Mouse (Mus musculus): ENCODE measurements around the gene Ugt1a8.
"Not testable (repeated sequence)": the region's sequence is repeated elsewhere in the genome, so short reads cannot be mapped to it uniquely, and the experiment has no call there.

The Ugt1a8 gene

GRCm38 (mm10) chr1:88224029-88224776 lies 136.6 kb downstream of the Ugt1a8 start:
- no peak for DNase-seq

DNA sequence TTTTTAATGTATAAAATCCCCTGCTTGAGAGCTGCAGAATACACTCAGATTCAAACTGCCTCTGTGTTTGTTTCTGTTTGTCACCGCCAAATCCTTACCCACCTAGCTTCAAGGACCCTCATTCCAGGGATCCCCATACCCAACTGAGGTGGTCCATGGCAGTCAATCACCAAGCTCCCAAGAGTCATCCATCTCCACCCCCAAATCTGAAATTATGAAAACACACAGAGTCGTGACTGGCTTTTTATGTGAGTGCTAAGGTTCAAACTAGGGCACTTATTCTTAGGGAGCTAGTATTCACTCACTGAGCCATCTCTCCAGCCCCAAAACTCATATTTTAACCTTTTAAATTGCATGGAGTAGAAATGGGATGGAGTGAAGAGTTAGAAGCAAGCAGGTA lies 137.7 kb downstream of the Ugt1a8 start:
- not testable (repeated sequence) for DNase-seq

GRCm38 (mm10) chr1:88225741-88226140 lies 138.1 kb downstream of the Ugt1a8 start:
- no peak for DNase-seq

DNA sequence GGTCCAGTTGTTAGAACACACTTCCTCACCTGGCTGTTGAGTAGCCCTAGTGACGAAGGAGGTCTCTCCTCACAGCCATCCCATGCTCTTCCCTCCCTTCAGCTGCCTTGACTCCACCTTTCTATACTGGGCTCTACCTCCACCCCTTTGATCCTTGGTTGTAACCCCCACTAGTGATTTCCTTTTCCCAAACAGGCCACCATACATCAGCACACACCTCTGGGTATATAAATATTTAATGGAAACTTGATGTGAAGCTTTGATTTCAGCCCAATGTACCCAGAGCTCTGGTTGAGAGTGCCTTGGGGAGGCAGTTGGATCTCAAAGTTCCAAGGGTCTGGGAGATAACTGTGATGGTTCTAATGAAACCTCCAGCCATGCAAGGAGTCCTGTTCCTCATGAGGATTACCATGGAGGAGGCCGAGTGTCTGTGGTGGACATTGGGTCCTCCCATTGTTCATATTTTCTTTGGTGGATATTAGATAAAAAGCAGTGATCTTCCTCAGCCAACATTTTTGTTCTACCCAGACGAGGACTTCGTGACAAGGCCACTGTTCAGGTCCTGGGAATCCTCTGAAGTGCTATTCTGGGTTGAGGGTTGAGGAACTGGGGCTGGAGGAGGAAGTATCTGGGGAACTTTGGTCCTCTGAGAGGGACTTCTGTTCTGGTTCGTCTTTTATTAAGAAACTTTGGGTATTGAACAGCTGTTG lies 139.2 kb downstream of the Ugt1a8 start, which contains the start of gene Mroh2a:
Mroh2a (plus strand) TSS at position 317 of the 710 bp plus-strand sequence.
- no peak for DNase-seq

- no peak for DNase-seq
Measured at GRCm38 (mm10) chr1:88227482-88227881, 139.9 kb downstream of the Ugt1a8 start.

DNA sequence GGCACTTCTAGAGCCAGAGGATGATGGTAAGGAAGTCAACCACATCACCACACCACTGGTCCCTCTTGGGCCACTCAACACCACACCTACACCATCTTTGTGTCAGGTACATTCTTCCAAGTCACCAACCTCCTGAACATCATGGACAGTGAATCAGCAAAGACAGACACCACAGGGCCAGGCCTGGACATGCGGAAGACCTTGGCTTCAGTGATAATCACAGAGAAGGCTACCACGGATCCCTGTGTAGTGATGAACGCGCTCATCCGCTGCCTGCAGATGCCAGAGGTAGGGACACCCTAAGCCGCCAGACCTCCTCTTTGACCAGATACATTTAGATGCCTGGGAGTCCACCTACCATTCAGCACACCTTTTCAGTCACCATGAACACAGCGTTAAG lies 140.5 kb downstream of the Ugt1a8 start:
- DNase-seq = no peak

DNA sequence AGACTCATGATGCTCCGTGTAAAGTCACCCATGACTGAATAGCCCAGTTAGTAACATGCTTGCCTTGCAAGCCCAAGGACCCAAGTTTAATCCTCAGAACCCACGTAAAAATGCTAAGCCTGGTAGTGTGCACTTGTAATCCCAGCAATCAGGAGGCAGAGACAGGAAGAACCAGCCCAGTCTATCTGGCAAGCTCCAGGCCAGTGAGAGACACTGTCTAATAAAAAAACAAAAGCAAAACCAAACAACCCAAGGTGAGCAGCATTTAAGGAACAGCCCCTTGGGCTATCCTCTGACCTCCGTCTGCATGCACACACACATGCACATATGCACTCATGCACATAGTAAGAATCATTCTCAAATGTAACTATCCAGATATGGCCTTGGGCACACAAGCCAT lies 142.0 kb downstream of the Ugt1a8 start:
- DNase-seq = no peak

GRCm38 (mm10) chr1:88229986-88230385 lies 142.4 kb downstream of the Ugt1a8 start:
- no peak for DNase-seq

- no peak for DNase-seq
Measured at GRCm38 (mm10) chr1:88230421-88230820, 142.8 kb downstream of the Ugt1a8 start.

DNA sequence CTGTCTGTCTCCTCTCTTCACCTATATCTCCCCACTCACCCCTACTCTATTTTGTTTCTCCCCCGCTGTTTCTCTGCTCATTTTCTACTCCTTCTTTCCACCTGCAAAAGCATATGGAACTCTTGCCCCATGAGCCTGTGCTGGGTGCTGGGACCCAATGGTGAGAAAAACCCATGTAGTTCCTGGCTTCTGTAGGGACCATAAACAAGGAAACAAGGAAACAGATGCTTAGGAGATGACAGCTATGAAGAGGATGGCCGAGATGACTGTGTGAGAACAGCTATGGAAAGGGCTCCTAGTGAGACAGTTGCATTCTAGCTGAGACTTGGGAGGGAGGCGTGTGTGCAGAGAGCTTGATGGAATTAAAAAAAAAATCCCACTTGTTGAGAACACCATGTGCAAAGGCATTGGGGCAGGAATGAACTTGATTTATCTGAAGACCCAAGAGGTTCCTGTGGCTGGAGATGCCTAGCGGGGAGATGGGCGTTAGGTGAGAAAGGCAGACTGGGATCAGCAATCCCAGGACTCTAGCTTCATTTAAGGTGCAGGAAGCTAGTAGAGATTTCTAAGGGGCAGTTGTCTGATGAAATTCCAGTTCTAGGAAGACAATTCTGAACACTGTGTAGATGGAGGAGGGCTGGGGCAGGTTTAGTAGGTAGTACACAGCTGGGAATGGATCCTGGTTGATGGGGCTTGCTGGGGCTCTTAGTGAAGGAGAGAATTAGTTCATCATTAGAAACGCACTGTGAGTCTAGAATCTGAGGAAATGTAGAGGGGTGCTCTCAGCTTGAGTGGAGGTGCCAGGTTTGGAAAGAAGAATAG lies 143.6 kb downstream of the Ugt1a8 start:
- no peak for DNase-seq

DNA sequence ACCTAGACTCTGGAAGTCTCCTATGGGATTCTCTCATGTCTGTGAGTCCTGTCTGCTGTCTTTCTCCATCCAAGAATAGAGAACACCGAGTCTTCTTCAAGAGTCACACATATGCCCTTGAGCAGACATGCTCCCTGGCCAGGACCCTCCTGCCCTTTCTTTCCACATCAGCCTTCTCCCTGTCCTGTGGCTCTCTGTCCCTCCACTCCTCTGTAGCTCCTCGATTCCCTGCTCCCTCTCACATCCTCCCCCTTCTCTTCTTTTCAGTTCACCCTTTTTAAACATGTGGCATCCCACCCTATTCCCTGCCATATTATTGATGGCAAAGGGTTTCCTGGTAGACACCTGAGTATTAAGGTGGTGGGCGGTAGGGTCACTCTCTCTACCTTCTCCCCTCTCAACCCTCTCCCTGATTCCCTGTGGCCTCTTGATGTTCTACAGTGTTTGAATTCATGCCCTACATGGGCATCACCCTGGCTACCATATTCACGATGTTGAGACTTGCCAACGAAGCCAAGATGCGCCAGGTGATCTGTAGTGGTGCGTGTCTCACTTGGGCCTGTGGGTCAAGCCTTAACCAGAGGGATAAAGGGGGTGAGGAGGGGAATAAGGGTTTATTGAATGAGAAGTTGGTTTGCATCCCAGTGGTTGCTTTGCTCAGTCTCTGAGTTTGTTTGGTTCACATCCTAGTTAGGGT lies 144.3 kb downstream of the Ugt1a8 start:
- no peak for DNase-seq

GRCm38 (mm10) chr1:88232664-88233380 lies 145.2 kb downstream of the Ugt1a8 start:
- no peak for DNase-seq

- no peak for DNase-seq
Measured at GRCm38 (mm10) chr1:88233421-88234247, 146.0 kb downstream of the Ugt1a8 start.

DNA sequence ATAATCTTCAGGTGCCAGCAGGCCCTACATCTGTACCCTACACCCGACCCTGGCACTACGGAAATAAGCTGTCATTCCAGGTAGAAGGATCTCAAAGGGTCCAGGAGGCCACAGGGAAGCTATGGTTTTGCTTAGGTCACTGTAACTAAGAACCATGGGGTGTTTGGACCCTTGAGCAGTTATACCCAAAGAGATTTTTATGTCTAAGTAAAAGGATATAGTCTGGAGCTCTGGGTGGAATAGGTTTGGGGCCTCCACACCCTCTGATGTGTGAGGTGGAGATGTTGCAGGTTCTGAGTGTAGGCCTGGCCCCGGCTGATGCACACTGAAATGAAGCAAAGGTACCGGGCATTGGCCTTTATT lies 146.6 kb downstream of the Ugt1a8 start:
- no peak for DNase-seq

- no peak for DNase-seq
Measured at GRCm38 (mm10) chr1:88234646-88235045, 147.0 kb downstream of the Ugt1a8 start.

- DNase-seq = no peak
Measured at GRCm38 (mm10) chr1:88235046-88235893, 147.7 kb downstream of the Ugt1a8 start.

GRCm38 (mm10) chr1:88235894-88236415 lies 148.3 kb downstream of the Ugt1a8 start:
- DNase-seq = no peak

DNA sequence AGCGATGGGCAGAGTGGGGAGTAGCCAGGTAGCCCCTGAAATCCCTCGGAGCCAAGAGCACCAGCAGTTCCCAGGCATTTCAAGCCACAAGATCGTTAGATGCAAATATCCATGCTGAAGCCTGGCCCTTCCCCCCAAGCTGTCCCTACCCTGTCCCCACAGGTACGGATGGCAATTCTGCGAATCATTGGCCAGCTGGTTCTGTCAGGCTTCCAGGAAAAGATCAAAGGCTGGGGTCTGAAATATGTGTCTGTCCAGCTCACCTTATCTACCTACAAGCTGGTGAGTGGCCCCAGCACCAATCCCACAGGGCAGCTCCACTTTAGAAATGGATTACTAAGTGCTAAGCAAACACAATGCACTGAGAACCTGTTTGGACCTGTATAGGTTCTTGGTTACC lies 149.7 kb downstream of the Ugt1a8 start:
- DNase-seq = no peak

- no peak for DNase-seq
Measured at GRCm38 (mm10) chr1:88238771-88239170, 151.2 kb downstream of the Ugt1a8 start.

- no peak for DNase-seq
Measured at GRCm38 (mm10) chr1:88240072-88240471, 152.5 kb downstream of the Ugt1a8 start.
